Mouse (Mus musculus) Patski (cell line): ENCODE results near the gene Prkci. TPM values are rescaled to one million over a fixed set of nuclear protein-coding genes. Genes with fewer than 3 reads are reported as not detected.

Experiments used
- ATAC-seq: fragments of 100-300 bp; one replicate; pipeline ENCODE4 v1.8.0; 2021
- CTCF ChIA-PET: fragments of 350-600 bp; sonication (Branson Sonifier 250); formaldehyde crosslinking; loops from one replicate; lab custom pipeline; 2022; ENCODE audit warnings: inconsistent platforms; lab: Charles Lee
- POLR2A ChIA-PET: fragments of 350-600 bp; sonication (Branson Sonifier 250); formaldehyde crosslinking; loops from one replicate; lab custom pipeline; 2022; ENCODE audit warnings: antibody characterized with exemption, inconsistent platforms; lab: Charles Lee
- DNase-seq: peaks from one replicate; pipeline ENCODE4 v3.0.0-alpha.2; 2011; ENCODE audit warnings: low read depth, low spot score
- H3K27me3 ChIP-seq: fragments of 371-371 bp; one replicate; pipeline ENCODE4 v1.5.1; 2021
- CTCF ChIP-seq: fragments of 100-300 bp; IDR thresholded peaks from one replicate; pipeline ENCODE4 v1.5.1; 2021
- in situ Hi-C: fragments of 300-500 bp; cut with MboI; formaldehyde crosslinking; loops from 3 replicates; pipeline ENCODE4 v1.11.1; 2018; ENCODE audit warnings: low pct_unique_long_range_greater_than_20kb, mixed read lengths
- polyA plus RNA-seq: library from polyadenylated mRNA; unstranded; gene quantifications from one replicate; pipeline ENCODE4 v1.2.3, GENCODE M21; 2021

Gene Prkci
- polyA plus RNA-seq, 1 experiment from 2014 or later: 150 TPM

GRCm38 (mm10) chr3:30993066-30993573, 2.4 kb upstream of the Prkci start:
- DNase-seq (no peak), ATAC-seq (no peak)
- no peaks in the 10 kb centered on the region for H3K27me3 ChIP-seq
- in situ Hi-C loops: no loop called here
- POLR2A ChIA-PET: no interaction called here
- TF ChIP-seq CTCF: no peak
- CTCF ChIA-PET: interaction anchor here (1.0 to 2.4 kb wide), 6 partner anchors 9 to 136 kb away, joined by 3 to 10 read pairs (median 6); no protein-coding TSS in a partner anchor

GRCm38 (mm10) chr3:30994859-30995258, 688 bp upstream of the Prkci start:
- ATAC-seq: no peak
- CTCF ChIA-PET: interaction anchor here (0.5 to 2.4 kb wide), 7 partner anchors 12 to 184 kb away, joined by 3 to 7 read pairs (median 4); no protein-coding TSS in a partner anchor
- in situ Hi-C loops: no loop called here
- no peak for DNase-seq
- no peak for TF ChIP-seq CTCF
- H3K27me3 ChIP-seq: no peaks in the 10 kb centered on the region
- POLR2A ChIA-PET: interaction anchor here (0.8 kb wide), 1 partner anchor 62 kb away, joined by 3 read pairs; no protein-coding TSS in a partner anchor

- ChIA-PET POLR2A (interaction anchor here (0.9 to 5.5 kb wide), 3 partner anchors 21 to 393 kb away, joined by 3 to 50 read pairs (median 4); no protein-coding TSS in a partner anchor), CTCF (interaction anchor here (0.8 to 6.8 kb wide), 6 partner anchors 14 to 35 kb away, joined by 3 to 68 read pairs (median 4); no protein-coding TSS in a partner anchor)
- TF ChIP-seq CTCF: no peak
- ATAC-seq: peak; percentile 29
- no peaks in the 10 kb centered on the region for H3K27me3 ChIP-seq
- no peak for DNase-seq
- in situ Hi-C loops: no loop called here
Observed at GRCm38 (mm10) chr3:30995899-30996687, 546 bp downstream of the Prkci start.

- CTCF ChIA-PET: interaction anchor here (0.8 to 6.8 kb wide), 5 partner anchors 15 to 36 kb away, joined by 3 to 68 read pairs (median 3); no protein-coding TSS in a partner anchor
Observed at GRCm38 (mm10) chr3:30996688-30997014, 1.1 kb downstream of the Prkci start.

GRCm38 (mm10) chr3:30999401-31000017, 4.0 kb downstream of the Prkci start:
- ATAC-seq (peak; percentile 51), DNase-seq (no peak)
- H3K27me3 ChIP-seq: no peaks in the 10 kb centered on the region
- CTCF ChIA-PET: interaction anchor here (0.7 to 6.8 kb wide), 15 partner anchors 11 to 407 kb away, joined by 3 to 68 read pairs (median 4); no protein-coding TSS in a partner anchor
- no peak for TF ChIP-seq CTCF
- in situ Hi-C loops: no loop called here
- POLR2A ChIA-PET: interaction anchor here (0.5 to 5.5 kb wide), 6 partner anchors 15 to 47 kb away, joined by 3 to 50 read pairs (median 4); no protein-coding TSS in a partner anchor

More at GRCm38 (mm10) chr3:30996688-30997014, 1.1 kb downstream of the Prkci start:
- no peak for TF ChIP-seq CTCF
- POLR2A ChIA-PET: interaction anchor here (1.1 to 5.5 kb wide), 2 partner anchors 26 to 394 kb away, joined by 3 to 50 read pairs; no protein-coding TSS in a partner anchor
- DNase-seq (no peak), ATAC-seq (no peak)
- in situ Hi-C loops: no loop called here
- H3K27me3 ChIP-seq: no peaks in the 10 kb centered on the region

GRCm38 (mm10) chr3:31000018-31000407, 4.5 kb downstream of the Prkci start:
- POLR2A ChIA-PET: interaction anchor here (0.5 to 5.5 kb wide), 7 partner anchors 15 to 47 kb away, joined by 3 to 50 read pairs (median 4); no protein-coding TSS in a partner anchor
- ATAC-seq (peak; percentile 4), DNase-seq (no peak)
- TF ChIP-seq CTCF: no peak
- CTCF ChIA-PET: interaction anchor here (1.0 to 6.8 kb wide), 11 partner anchors 11 to 304 kb away, joined by 3 to 68 read pairs (median 4); no protein-coding TSS in a partner anchor
- no peaks in the 10 kb centered on the region for H3K27me3 ChIP-seq
- in situ Hi-C loops: no loop called here

GRCm38 (mm10) chr3:31001048-31001676, 5.6 kb downstream of the Prkci start:
- CTCF ChIA-PET: interaction anchor here (1.2 to 6.8 kb wide), 6 partner anchors 10 to 54 kb away, joined by 3 to 68 read pairs (median 6); no protein-coding TSS in a partner anchor
- DNase-seq: no peak
- POLR2A ChIA-PET: interaction anchor here (1.1 to 5.5 kb wide), 2 partner anchors 15 to 22 kb away, joined by 3 to 50 read pairs; no protein-coding TSS in a partner anchor
- ATAC-seq: no peak
- in situ Hi-C loops: no loop called here
- TF ChIP-seq CTCF: no peak
- no peaks in the 10 kb centered on the region for H3K27me3 ChIP-seq

GRCm38 (mm10) chr3:31004320-31005209, 9.0 kb downstream of the Prkci start:
- H3K27me3 ChIP-seq: no peaks in the 10 kb centered on the region
- DNase-seq (no peak), ATAC-seq (no peak)
- CTCF ChIA-PET: interaction anchor here (0.8 to 1.5 kb wide), 2 partner anchors 13 to 17 kb away, joined by 3 read pairs; no protein-coding TSS in a partner anchor
- POLR2A ChIA-PET: interaction anchor here (0.6 kb wide), 1 partner anchor 395 kb away, joined by 3 read pairs; no protein-coding TSS in a partner anchor
- no peak for TF ChIP-seq CTCF
- in situ Hi-C loops: no loop called here

GRCm38 (mm10) chr3:31014374-31014773, 18.8 kb downstream of the Prkci start:
- POLR2A ChIA-PET: interaction anchor here (1.2 kb wide), 1 partner anchor 15 kb away, joined by 5 read pairs; no protein-coding TSS in a partner anchor
- DNase-seq: no peak
- H3K27me3 ChIP-seq: no peaks in the 10 kb centered on the region
- in situ Hi-C loops: no loop called here
- TF ChIP-seq CTCF: no peak
- ATAC-seq: peak; percentile 42
- CTCF ChIA-PET: interaction anchor here (0.8 to 4.7 kb wide), 6 partner anchors 9 to 39 kb away, joined by 3 to 62 read pairs (median 4); partner anchors contain the start of gene Prkci
